Comparison of ENCODE assay signal across 23 mouse cellular contexts in genomic region chr5:135727871-135728270, GRCm38 (mm10). TPM values are rescaled to one million over a fixed set of nuclear protein-coding genes. Genes with fewer than 3 reads are reported as not detected.
"Had no signal": no experiment of that assay in that cellular context is flagged by ENCODE, and none has a peak within 500 bp of the region (broad histone marks: within the 10 kb centered on the region; RNA-seq: fewer than 3 reads in every experiment).

No protein-coding gene starts in this region.

- H3K4me2 ChIP-seq: kidney, embryonic 15.5 days; liver, embryonic 13.5 days had no signal

- H3K27me3 ChIP-seq: kidney, embryonic 15.5 days; limb, embryonic 15.5 days; liver, embryonic 13.5 days; midbrain, embryonic 12.5 days had no signal

- ATAC-seq: inflammation-experienced regulatory T-cells, adult 6 months; midbrain, embryonic 16.5 days had no signal

- H3K9me3 ChIP-seq: kidney, embryonic 15.5 days; limb, embryonic 15.5 days; liver, embryonic 13.5 days; midbrain, embryonic 12.5 days had no signal

- H3K9ac ChIP-seq: kidney, embryonic 15.5 days; limb, embryonic 15.5 days; liver, embryonic 13.5 days had no signal

- H3K27ac ChIP-seq: limb, embryonic 15.5 days; liver, embryonic 13.5 days had no signal

- H3K4me3 ChIP-seq: kidney, embryonic 15.5 days; limb, embryonic 15.5 days; liver, embryonic 13.5 days; midbrain, embryonic 12.5 days; myocyte had no signal

- DNase-seq: kidney, adult 11 months; kidney, adult 8-10 months; kidney, postnatal 10 days; kidney, postnatal 36 days; layer of hippocampus, postnatal 36 days; left cerebral cortex, postnatal 4 days; liver, embryonic 13.5 days; lung, postnatal 14 days; lung, postnatal 4 days; right cerebral cortex, adult 18-20 months; right cerebral cortex, postnatal 14 days; right cerebral cortex, postnatal 4 days; thymus, postnatal 25 days had no signal

RNA-seq across cellular contexts. Expression of gene Styxl1, which starts 50.3 kb away (rescaled TPM):
- total RNA-seq: layer of hippocampus, postnatal 36 days; left cerebral cortex, postnatal 14 days; left cerebral cortex, postnatal 4 days; megakaryocyte progenitor cell, adult 5-6 weeks; megakaryocyte-erythroid progenitor cell, adult 5-6 weeks; monocyte, adult 5-6 weeks had no signal
- polyA plus RNA-seq: liver, embryonic 13.5 days had no signal
